Mouse (Mus musculus) midbrain, postnatal 0 days (tissue): ENCODE measurements around the gene Spata20. TPM values are rescaled to one million over a fixed set of nuclear protein-coding genes. Genes with fewer than 3 reads are reported as not detected.
A peak's percentile ranks its signal among the peaks of the same experiment; 100 is the strongest.

Experiments used
- ATAC-seq: fragments of 200-750 bp; cut with Nextera tagmentation; 2 replicates; pipeline ENCODE4 v1.8.0; 2017; ENCODE audit warnings: moderate number of reproducible peaks, mild to moderate bottlenecking, moderate TSS enrichment, moderate library complexity; ENCODE audit not compliant: low FRiP score
- DNase-seq: peaks from one replicate; pipeline ENCODE4 v3.0.0-alpha.2; 2015; ENCODE audit warnings: low spot score
- H3K27ac ChIP-seq: fragments of 300-500 bp; sonication (generic); 2 replicates; pipeline ENCODE4 v1.5.1; 2014; ENCODE audit warnings: low read depth, mild to moderate bottlenecking, low read length, mixed read lengths
- H3K27me3 ChIP-seq: fragments of 300-500 bp; sonication (generic); 2 replicates; pipeline ENCODE4 v1.6.1; 2014; ENCODE audit warnings: low read length, control low read depth, mixed read lengths; ENCODE audit not compliant: insufficient read depth
- H3K36me3 ChIP-seq: fragments of 300-500 bp; sonication (generic); 2 replicates; pipeline ENCODE4 v1.6.1; 2014; ENCODE audit warnings: low read length, control low read depth, mixed read lengths; ENCODE audit not compliant: insufficient read depth
- H3K4me1 ChIP-seq: fragments of 300-500 bp; sonication (generic); 2 replicates; pipeline ENCODE4 v1.6.1; 2014; ENCODE audit warnings: mild to moderate bottlenecking, control low read depth, antibody characterized with exemption, low read length, mixed read lengths; ENCODE audit not compliant: insufficient read depth
- H3K4me2 ChIP-seq: fragments of 300-500 bp; sonication (generic); 2 replicates; pipeline ENCODE4 v1.6.1; 2014; ENCODE audit warnings: low read depth, mild to moderate bottlenecking, low read length, mixed read lengths; ENCODE audit not compliant: poor library complexity, severe bottlenecking
- H3K4me3 ChIP-seq: fragments of 300-500 bp; sonication (generic); 2 replicates; pipeline ENCODE4 v1.5.1; 2014; ENCODE audit warnings: low read depth, mild to moderate bottlenecking, low read length, moderate library complexity
- H3K9ac ChIP-seq: fragments of 300-500 bp; sonication (generic); replicated peaks from 2 replicates; pipeline ENCODE4 v1.6.1; 2014; ENCODE audit warnings: mild to moderate bottlenecking, low read length, moderate library complexity, mixed read lengths; ENCODE audit not compliant: poor library complexity, severe bottlenecking
- H3K9me3 ChIP-seq: fragments of 300-500 bp; sonication (generic); 2 replicates; pipeline ENCODE4 v1.6.1; 2016; ENCODE audit warnings: low read length, control low read depth
- CTCF ChIP-seq: IDR thresholded peaks from 2 replicates; pipeline ENCODE4 v1.5.1; 2016; ENCODE audit warnings: antibody characterized with exemption, mild to moderate bottlenecking
- whole genome bisulfite sequencing: fragments of 180-500 bp; shearing (Covaris S2); extraction: QIAGEN DNeasy Blood & Tissue Kit; methylation state at CpG from one replicate; pipeline ENCODE4 v1.1.7; 2014; 5-methylcytosine and 5-hydroxymethylcytosine counted together
- polyA plus RNA-seq: library from polyadenylated mRNA; unstranded; fragments of >200 nt; fragmentation: Nextera tagmentation; extraction: Ambion mirVana; gene quantifications from 2 replicates; pipeline ENCODE4 v1.2.1, GENCODE M21; 2015
- total RNA-seq: library from RNA; depleted of rRNA; stranded (reverse); fragments of >200 nt; gene quantifications from 2 replicates; pipeline ENCODE4 v1.2.3, GENCODE M21; 2014

Spata20 gene
- total and polyA plus RNA-seq, 2 experiments from 2014 or later, result 0.93 to 1.3 TPM

- TF ChIP-seq CTCF, result no peak
- Histone ChIP-seq H3K36me3 (no peaks in the 10 kb centered on the region), H3K9ac (peak overlapping the region; percentile 40; the same call in 1 of the 2 replicates), H3K27ac (peak overlapping the region; percentile 80), H3K27me3 (no peaks in the 10 kb centered on the region), H3K4me3 (0 out of 2 replicates have a peak overlapping the region, but pooled peaks have one; percentile 0), H3K4me1 (peaks cover 41% of the 10 kb centered on the region), H3K4me2 (peak overlapping the region; percentile 87), H3K9me3 (no peaks in the 10 kb centered on the region)
- WGBS, result 8% methylated on average over 4 of the region's 4 CpGs
- peak; percentile 97 for DNase-seq
- ATAC-seq, result peak; percentile 89
These were observed 17.4 kb downstream of the Spata20 start for GRCm38 (mm10) chr11:94468582-94469064.

- peaks cover 38% of the 10 kb centered on the region for H3K4me1 ChIP-seq
- H3K9me3 ChIP-seq, result no peaks in the 10 kb centered on the region
- no peaks in the 10 kb centered on the region for H3K27me3 ChIP-seq
- 75% methylated on average over 17 of the region's 17 CpGs for WGBS
- ATAC-seq (no peak), DNase-seq (no peak)
- H3K36me3 ChIP-seq, result peaks cover 8% of the 10 kb centered on the region; the same call in 1 of the 2 replicates
- H3K4me3 ChIP-seq, result no peak overlapping the region
- no peak overlapping the region for H3K9ac ChIP-seq
- no peak for TF ChIP-seq CTCF
- no peak overlapping the region for H3K4me2 ChIP-seq
- no peak overlapping the region for H3K27ac ChIP-seq
These were observed 19.6 kb downstream of the Spata20 start for GRCm38 (mm10) chr11:94466333-94466855.

- H3K27ac ChIP-seq, result no peak overlapping the region
- no peak for ATAC-seq
These were observed 21.8 kb downstream of the Spata20 start for GRCm38 (mm10) chr11:94464170-94464569.

GRCm38 (mm10) chr11:94461856-94462255 lies 24.1 kb downstream of the Spata20 start:
- Histone ChIP-seq H3K4me3 (no peak overlapping the region), H3K4me2 (no peak overlapping the region), H3K27me3 (no peaks in the 10 kb centered on the region), H3K9me3 (no peaks in the 10 kb centered on the region), H3K36me3 (peaks cover 34% of the 10 kb centered on the region), H3K27ac (no peak overlapping the region), H3K9ac (no peak overlapping the region), H3K4me1 (peaks cover 11% of the 10 kb centered on the region; the same call in 1 of the 2 replicates)
- 91% methylated on average over 11 of the region's 11 CpGs for WGBS
- TF ChIP-seq CTCF, result no peak
- ATAC-seq (no peak), DNase-seq (no peak)

More at GRCm38 (mm10) chr11:94464170-94464569, 21.8 kb downstream of the Spata20 start:
- Histone ChIP-seq H3K36me3 (peaks cover 21% of the 10 kb centered on the region), H3K27me3 (no peaks in the 10 kb centered on the region), H3K9me3 (no peaks in the 10 kb centered on the region), H3K4me1 (peaks cover 20% of the 10 kb centered on the region; the same call in 1 of the 2 replicates), H3K4me2 (no peak overlapping the region), H3K4me3 (no peak overlapping the region), H3K9ac (no peak overlapping the region)
- no peak for DNase-seq
- 27% methylated on average over 2 of the region's 2 CpGs for WGBS
- TF ChIP-seq CTCF, result no peak

GRCm38 (mm10) chr11:94457001-94457400 lies 29.0 kb downstream of the Spata20 start:
- Histone ChIP-seq H3K9me3 (no peaks in the 10 kb centered on the region), H3K4me2 (no peak overlapping the region), H3K4me1 (no peaks in the 10 kb centered on the region), H3K9ac (no peak overlapping the region), H3K4me3 (no peak overlapping the region), H3K27ac (no peak overlapping the region), H3K36me3 (peaks cover 38% of the 10 kb centered on the region), H3K27me3 (no peaks in the 10 kb centered on the region)
- ATAC-seq, result no peak
- DNase-seq, result no peak
- 89% methylated on average over 15 of the region's 15 CpGs for WGBS
- TF ChIP-seq CTCF, result no peak

- no peak for ATAC-seq
- H3K4me1 ChIP-seq, result no peaks in the 10 kb centered on the region
- peaks cover 32% of the 10 kb centered on the region for H3K36me3 ChIP-seq
- no peak for DNase-seq
- no peak for TF ChIP-seq CTCF
- WGBS, result 77% methylated on average over 3 of the region's 3 CpGs
- no peaks in the 10 kb centered on the region for H3K9me3 ChIP-seq
- H3K4me2 ChIP-seq, result no peak overlapping the region
- no peaks in the 10 kb centered on the region for H3K27me3 ChIP-seq
- no peak overlapping the region for H3K9ac ChIP-seq
- no peak overlapping the region for H3K4me3 ChIP-seq
- H3K27ac ChIP-seq, result no peak overlapping the region
These were observed 29.6 kb downstream of the Spata20 start for GRCm38 (mm10) chr11:94456347-94456746.
